33 mouse cellular contexts compared by ENCODE assay signal in genomic region chr19:47817692-47818091, GRCm38 (mm10). TPM values are rescaled to one million over a fixed set of nuclear protein-coding genes. Genes with fewer than 3 reads are reported as not detected.
DNase-seq lines count a peak whose midpoint lies in the region; ATAC-seq and TF ChIP-seq lines count a peak whose summit lies in the region.
"Had no signal": no experiment of that assay in that cellular context is flagged by ENCODE, and none has a peak within 500 bp of the region (broad histone marks: within the 10 kb centered on the region; RNA-seq: fewer than 3 reads in every experiment).

No protein-coding gene starts in this region.

- peak; percentile 61 for ATAC-seq in forebrain, embryonic 15.5 days (replicated peaks)
- peak; percentile 52 for ATAC-seq in frontal cortex, adult (ENCODE audit: low TSS enrichment)
- ATAC-seq: hindbrain, postnatal 0 days; inflammation-experienced regulatory T-cells, adult 6 months; intestine, embryonic 16.5 days; Patski had no signal

- no peak for TF ChIP-seq POLR2A in brain, embryonic 14.5 days (IDR thresholded peaks at IDR 0.05; ENCODE audit: borderline replicate concordance, extremely low read depth, insufficient read depth, insufficient read length, poor library complexity, severe bottlenecking)

- H3K9ac ChIP-seq in forebrain, embryonic 15.5 days (replicated peaks) = no peak overlapping the region
- H3K9ac ChIP-seq: embryonic facial prominence, embryonic 13.5 days; heart, embryonic 12.5 days; heart, embryonic 15.5 days; hindbrain, embryonic 14.5 days had no signal

- no peak overlapping the region for H3K4me2 ChIP-seq in forebrain, embryonic 15.5 days (replicated peaks)
- H3K4me2 ChIP-seq: embryonic facial prominence, embryonic 13.5 days; heart, embryonic 12.5 days; heart, embryonic 15.5 days; hindbrain, embryonic 14.5 days had no signal

- no peaks in the 10 kb centered on the region for H3K36me3 ChIP-seq in forebrain, embryonic 15.5 days
- no peaks in the 10 kb centered on the region for H3K36me3 ChIP-seq in forebrain, embryonic 10.5 days (replicated peaks)
- H3K36me3 ChIP-seq: embryonic facial prominence, embryonic 10.5 days; embryonic facial prominence, embryonic 13.5 days; G1E; heart, embryonic 12.5 days; heart, embryonic 15.5 days had no signal

- 61% methylated on average over 9 of the region's 9 CpGs for WGBS in forebrain, embryonic 15.5 days
- 91% methylated on average over 9 of the region's 9 CpGs for WGBS in forebrain, embryonic 10.5 days

- H3K27me3 ChIP-seq in forebrain, embryonic 15.5 days = no peaks in the 10 kb centered on the region
- H3K27me3 ChIP-seq in forebrain, embryonic 10.5 days (ENCODE audit: poor library complexity, severe bottlenecking) = peaks cover 8% of the 10 kb centered on the region
- H3K27me3 ChIP-seq: CH12.LX had no signal

- H3K4me1 ChIP-seq in forebrain, embryonic 15.5 days = 0 out of 2 replicates have a peak, but pooled peaks cover 3% of the 10 kb centered on the region
- H3K4me1 ChIP-seq in forebrain, embryonic 10.5 days = peaks cover 36% of the 10 kb centered on the region
- H3K4me1 ChIP-seq: heart, embryonic 12.5 days had no signal

- TF ChIP-seq CTCF in brain, embryonic 14.5 days (IDR thresholded peaks at IDR 0.05; ENCODE audit: borderline replicate concordance, extremely low read depth, insufficient read depth, insufficient read length) = no peak

- H3K9me3 ChIP-seq in forebrain, embryonic 15.5 days = no peaks in the 10 kb centered on the region
- H3K9me3 ChIP-seq in forebrain, embryonic 10.5 days = no peaks in the 10 kb centered on the region
- H3K9me3 ChIP-seq: embryonic facial prominence, embryonic 10.5 days; embryonic facial prominence, embryonic 13.5 days; G1E; heart, embryonic 12.5 days; heart, embryonic 15.5 days had no signal

- DNase-seq in forebrain, embryonic 10.5 days (ENCODE audit: extremely low spot score, low spot score) = no peak
- no peak for DNase-seq in frontal cortex, postnatal 25 days (ENCODE audit: low spot score in 2 of 2)
- DNase-seq in right cerebral cortex, postnatal 14 days = peak; percentile 28
- DNase-seq in right cerebral cortex, adult 18-20 months = no peak
- peak; percentile 72 for DNase-seq in brain, embryonic 14.5 days (ENCODE audit: low read depth)
- DNase-seq in left cerebral cortex, adult 9 months (ENCODE audit: low spot score in 2 of 2) = no peak
- DNase-seq: adrenal gland, postnatal 10 days; adrenal gland, postnatal 36 days; B cell, adult 2 months; cerebellum, adult 11-12 months; cerebellum, adult 8-10 months; cerebellum, postnatal 10 days; cerebellum, postnatal 36 days; embryo, embryonic 11 days; gastrocnemius, postnatal 10 days; gastrocnemius, postnatal 36 days; heart, postnatal 14 days; heart, postnatal 4 days; kidney, adult 18-20 months had no signal

- no peak overlapping the region for H3K4me3 ChIP-seq in forebrain, embryonic 15.5 days
- H3K4me3 ChIP-seq in forebrain, embryonic 10.5 days = no peak overlapping the region
- H3K4me3 ChIP-seq: embryonic facial prominence, embryonic 10.5 days; embryonic facial prominence, embryonic 13.5 days; erythroblast, embryonic 14.5 days; heart, embryonic 12.5 days; heart, embryonic 15.5 days had no signal

- H3K27ac ChIP-seq in forebrain, embryonic 15.5 days (replicated peaks) = 0 out of 2 replicates have a peak overlapping the region, but pooled peaks have one; percentile 41
- H3K27ac ChIP-seq in forebrain, embryonic 10.5 days = no peak overlapping the region
- H3K27ac ChIP-seq: embryonic facial prominence, embryonic 10.5 days; embryonic facial prominence, embryonic 13.5 days; heart, embryonic 15.5 days; hindbrain, embryonic 14.5 days; hindbrain, postnatal 0 days had no signal

RNA-seq across cellular contexts. Expression of gene Gsto1, which starts 37.1 kb away (rescaled TPM):
- polyA plus RNA-seq in forebrain, embryonic 15.5 days (2015; fragmentation: Nextera tagmentation; extraction: Ambion mirVana) = 98.9 and 110 TPM in 2 replicates
- polyA plus RNA-seq in forebrain, embryonic 10.5 days (2016; fragmentation: Nextera tagmentation; extraction: Ambion mirVana) = 115 and 120 TPM in 2 replicates
- polyA plus RNA-seq in brain, embryonic 14.5 days (2012; rRNA removed) = 64.8 and 65.6 TPM in 2 replicates

RNA-seq across cellular contexts. Expression of gene Gsto2, which starts 47.6 kb away (rescaled TPM):
- polyA plus RNA-seq in forebrain, embryonic 15.5 days (2015; fragmentation: Nextera tagmentation; extraction: Ambion mirVana) = 0.86 and 1.3 TPM in 2 replicates
- 0.76 and 0.81 TPM in 2 replicates for polyA plus RNA-seq in forebrain, embryonic 10.5 days (2016; fragmentation: Nextera tagmentation; extraction: Ambion mirVana)
- 0.88 and 1.1 TPM in 2 replicates for polyA plus RNA-seq in brain, embryonic 14.5 days (2012; rRNA removed)
- polyA plus RNA-seq: erythroblast, embryonic 14.5 days had no signal

Comparison
In these comparisons a context has a peak if more than half of its experiments do, and no peak if none do; other contexts are left out.
1. DNase-seq: peak in right cerebral cortex, postnatal 14 days (single experiment) and brain, embryonic 14.5 days (single experiment); none in forebrain, embryonic 10.5 days (single experiment), frontal cortex, postnatal 25 days (0 of 2), right cerebral cortex, adult 18-20 months (single experiment) and left cerebral cortex, adult 9 months (0 of 2).